Mouse (Mus musculus) layer of hippocampus, postnatal 25 days (tissue): ENCODE data around the gene Efcab11. TPM values are rescaled to one million over a fixed set of nuclear protein-coding genes. Genes with fewer than 3 reads are reported as not detected.

Source experiments
- total RNA-seq, 2 experiments: library from RNA; stranded (reverse); gene quantifications; 2 replicates each; pipeline ENCODE4 v1.2.3; 2021

The Efcab11 gene
- total RNA-seq, 2 experiments from 2014 or later = 0.26 to 0.27 TPM

Other genes starting within 250 kb of the Efcab11 start
- gene Tdp1, start 78 bp upstream of the Efcab11 start, total RNA-seq = 10 to 100 TPM; 26.2 to 29.5 TPM
- gene Kcnk13, start 80.1 kb upstream of the Efcab11 start, total RNA-seq = 1 to 10 TPM; 6.8 to 6.9 TPM
- gene Psmc1, start 225.7 kb upstream of the Efcab11 start, total RNA-seq = 100 to 1,000 TPM; 171 to 205 TPM